Mouse (Mus musculus) liver, embryonic 12.5 days (tissue): ENCODE data around the gene Morc3. TPM values are rescaled to one million over a fixed set of nuclear protein-coding genes. Genes with fewer than 3 reads are reported as not detected.

ENCODE experiments used
- ATAC-seq: fragments of 200-750 bp; cut with Nextera tagmentation; 2 replicates; pipeline ENCODE4 v1.8.0; 2017; ENCODE audit warnings: moderate number of reproducible peaks, mild to moderate bottlenecking, moderate library complexity
- H3K27ac ChIP-seq: fragments of 300-500 bp; sonication (generic); 2 replicates; pipeline ENCODE4 v1.5.1; 2016; ENCODE audit warnings: mild to moderate bottlenecking
- H3K27me3 ChIP-seq: fragments of 300-500 bp; sonication (generic); replicated peaks from 2 replicates; pipeline ENCODE4 v1.6.1; 2016; ENCODE audit warnings: mild to moderate bottlenecking, moderate library complexity
- H3K36me3 ChIP-seq: fragments of 300-500 bp; sonication (generic); 2 replicates; pipeline ENCODE4 v1.6.1; 2016; ENCODE audit warnings: mild to moderate bottlenecking, moderate library complexity
- H3K4me1 ChIP-seq: fragments of 300-500 bp; sonication (generic); 2 replicates; pipeline ENCODE4 v1.6.1; 2016
- H3K4me2 ChIP-seq: fragments of 300-500 bp; sonication (generic); 2 replicates; pipeline ENCODE4 v1.6.1; 2016; ENCODE audit warnings: mild to moderate bottlenecking, moderate library complexity
- H3K4me3 ChIP-seq: fragments of 300-500 bp; sonication (generic); 2 replicates; pipeline ENCODE4 v1.5.1; 2016; ENCODE audit warnings: mild to moderate bottlenecking, moderate library complexity
- H3K9ac ChIP-seq: fragments of 300-500 bp; sonication (generic); 2 replicates; pipeline ENCODE4 v1.6.1; 2016; ENCODE audit warnings: mild to moderate bottlenecking, moderate library complexity
- H3K9me3 ChIP-seq: fragments of 300-500 bp; sonication (generic); replicated peaks from 2 replicates; pipeline ENCODE4 v1.6.1; 2016; ENCODE audit warnings: mild to moderate bottlenecking, moderate library complexity
- WGBS: fragments of 180-500 bp; shearing (Covaris S2); methylation state at CpG from one replicate; pipeline ENCODE4 v1.1.7; 2016; ENCODE audit not compliant: insufficient replicate concordance; 5-methylcytosine and 5-hydroxymethylcytosine counted together
- polyA plus RNA-seq: library from polyadenylated mRNA; unstranded; fragments of >200 nt; fragmentation: Nextera tagmentation; extraction: Ambion mirVana; gene quantifications from 2 replicates; pipeline ENCODE4 v1.2.1, GENCODE M21; 2016

The Morc3 gene
- polyA plus RNA-seq = 22.6 and 26.3 TPM in 2 replicates

DNA sequence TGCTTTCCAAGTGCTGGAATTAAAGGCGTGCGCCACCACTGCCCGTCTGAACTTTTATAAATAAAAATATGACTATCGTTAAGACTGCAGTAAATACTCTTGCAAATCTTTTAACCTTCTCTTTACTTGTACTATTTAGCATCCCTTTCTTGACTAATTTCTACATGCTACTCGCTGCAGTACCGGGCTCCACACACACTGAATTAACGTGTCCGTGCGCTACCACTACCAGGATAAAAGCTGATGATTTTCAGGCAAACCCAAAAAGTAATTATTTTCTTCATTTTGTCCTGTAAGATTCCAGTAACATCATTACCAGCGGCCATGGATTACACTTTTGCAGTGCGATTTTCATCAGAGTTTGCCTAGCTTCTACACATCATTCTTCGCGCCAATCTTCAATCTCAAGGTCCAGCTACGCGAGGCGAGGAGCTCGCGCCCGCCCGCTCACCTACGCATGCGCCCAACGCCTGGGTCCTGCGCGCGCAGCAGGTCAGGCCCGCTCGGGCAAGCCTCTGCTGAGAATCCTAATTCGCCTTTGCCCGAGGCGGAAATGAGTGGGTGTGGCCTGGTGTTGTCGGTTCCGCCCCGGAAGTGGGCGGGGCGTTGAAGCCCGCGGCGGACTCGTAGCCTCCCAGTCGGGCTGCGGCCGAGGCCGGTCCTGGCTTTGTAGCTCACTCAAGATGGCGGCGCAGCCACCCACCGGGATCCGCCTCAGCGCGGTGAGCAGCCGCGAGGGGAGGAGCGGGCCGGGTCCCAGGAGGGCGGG, at the start of gene Morc3:
Morc3 (plus strand) TSS at position 495 of the 769 bp plus-strand sequence.
- Histone ChIP-seq H3K27ac (peak within 1 kb of the TSS; percentile 96), H3K4me3 (peak within 1 kb of the TSS; percentile 87), H3K4me1 (peaks cover 33% of the 10 kb centered on the region), H3K36me3 (peaks cover 10% of the 10 kb centered on the region; the same call in 1 of the 2 replicates), H3K4me2 (peak within 1 kb of the TSS; percentile 90), H3K9ac (peak within 1 kb of the TSS; percentile 91), H3K27me3 (no peaks in the 10 kb centered on the region), H3K9me3 (no peaks in the 10 kb centered on the region)
- peak; percentile 95 for ATAC-seq
- 12% methylated on average over 50 of the region's 55 CpGs for WGBS

GRCm38 (mm10) chr16:93784175-93784574, 47.7 kb upstream of the Morc3 start:
- ATAC-seq = no peak
- WGBS = 81% methylated on average over 7 of the region's 7 CpGs

DNA sequence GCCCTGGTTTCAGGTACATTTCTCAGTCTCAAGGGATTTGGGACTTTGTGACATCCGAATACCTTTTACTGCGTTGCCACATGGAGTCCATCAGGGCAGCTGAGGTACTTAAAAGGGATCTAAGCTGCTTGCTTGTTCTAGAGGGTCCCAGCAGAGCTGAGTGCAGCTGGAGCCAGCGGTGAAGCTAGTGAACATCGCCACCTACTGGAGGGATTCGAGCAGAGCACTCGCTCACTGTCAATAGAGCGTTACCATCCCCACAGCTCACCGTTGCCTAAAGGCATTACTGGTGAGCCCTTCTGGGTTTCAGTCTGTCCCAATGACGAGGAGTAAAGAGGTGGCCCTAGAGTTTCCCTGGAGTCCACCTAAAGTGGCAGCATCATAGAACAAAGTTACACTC, 46.1 kb upstream of the Morc3 start:
- Histone ChIP-seq H3K27me3 (no peaks in the 10 kb centered on the region), H3K4me3 (no peak overlapping the region), H3K9me3 (peaks cover 7% of the 10 kb centered on the region), H3K36me3 (peaks cover 20% of the 10 kb centered on the region), H3K4me2 (no peak overlapping the region), H3K9ac (no peak overlapping the region), H3K4me1 (peaks cover 25% of the 10 kb centered on the region), H3K27ac (no peak overlapping the region)
- peak; percentile 73 for ATAC-seq
- 14% methylated on average over 9 of the region's 9 CpGs for WGBS

More at GRCm38 (mm10) chr16:93784175-93784574, 47.7 kb upstream of the Morc3 start:
- H3K27ac ChIP-seq = no peak overlapping the region
- H3K4me1 ChIP-seq = peaks cover 34% of the 10 kb centered on the region
- H3K9ac ChIP-seq = no peak overlapping the region
- no peak overlapping the region for H3K4me2 ChIP-seq
- H3K36me3 ChIP-seq = peaks cover 29% of the 10 kb centered on the region
- no peak overlapping the region for H3K4me3 ChIP-seq
- peaks cover 7% of the 10 kb centered on the region for H3K9me3 ChIP-seq
- H3K27me3 ChIP-seq = no peaks in the 10 kb centered on the region

- no peaks in the 10 kb centered on the region for H3K27me3 ChIP-seq
- peaks cover 7% of the 10 kb centered on the region for H3K9me3 ChIP-seq
- peak overlapping the region; percentile 12; the same call in 1 of the 2 replicates for H3K4me2 ChIP-seq
- H3K27ac ChIP-seq = 0 out of 2 replicates have a peak overlapping the region, but pooled peaks have one; percentile 36
- no peak overlapping the region for H3K9ac ChIP-seq
- no peak overlapping the region for H3K4me3 ChIP-seq
- 70% methylated on average over 4 of the region's 4 CpGs for WGBS
- peaks cover 15% of the 10 kb centered on the region for H3K36me3 ChIP-seq
- H3K4me1 ChIP-seq = peaks cover 18% of the 10 kb centered on the region
- ATAC-seq = peak; percentile 64
Measured at GRCm38 (mm10) chr16:93788388-93788787, 43.5 kb upstream of the Morc3 start.

DNA sequence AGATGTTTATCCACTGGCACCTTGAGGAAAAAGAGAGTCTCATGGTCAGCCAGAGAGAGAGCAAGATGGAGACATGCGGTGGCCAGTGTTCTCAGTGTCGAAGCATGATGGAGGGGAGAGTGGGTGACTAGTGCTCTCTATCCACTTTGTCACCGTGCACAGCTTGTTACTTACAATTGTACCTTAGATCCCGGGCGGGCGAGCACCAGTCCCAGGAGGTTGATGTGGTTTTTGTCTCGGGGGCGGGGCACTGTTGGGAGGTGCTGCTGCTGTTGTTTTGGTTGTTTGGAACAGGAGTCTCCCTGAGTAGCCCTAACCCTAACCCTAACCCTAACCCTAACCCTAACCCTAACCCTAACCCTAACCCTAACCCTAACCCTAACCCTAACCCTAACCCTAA, 43.0 kb upstream of the Morc3 start:
- Histone ChIP-seq H3K36me3 (peaks cover 13% of the 10 kb centered on the region), H3K27me3 (no peaks in the 10 kb centered on the region), H3K4me2 (0 out of 2 replicates have a peak overlapping the region, but pooled peaks have one; percentile 12), H3K9ac (no peak overlapping the region), H3K4me3 (no peak overlapping the region), H3K9me3 (peaks cover 6% of the 10 kb centered on the region), H3K27ac (no peak overlapping the region), H3K4me1 (peaks cover 18% of the 10 kb centered on the region)
- ATAC-seq = no peak
- WGBS = 80% methylated on average over 8 of the region's 8 CpGs

DNA sequence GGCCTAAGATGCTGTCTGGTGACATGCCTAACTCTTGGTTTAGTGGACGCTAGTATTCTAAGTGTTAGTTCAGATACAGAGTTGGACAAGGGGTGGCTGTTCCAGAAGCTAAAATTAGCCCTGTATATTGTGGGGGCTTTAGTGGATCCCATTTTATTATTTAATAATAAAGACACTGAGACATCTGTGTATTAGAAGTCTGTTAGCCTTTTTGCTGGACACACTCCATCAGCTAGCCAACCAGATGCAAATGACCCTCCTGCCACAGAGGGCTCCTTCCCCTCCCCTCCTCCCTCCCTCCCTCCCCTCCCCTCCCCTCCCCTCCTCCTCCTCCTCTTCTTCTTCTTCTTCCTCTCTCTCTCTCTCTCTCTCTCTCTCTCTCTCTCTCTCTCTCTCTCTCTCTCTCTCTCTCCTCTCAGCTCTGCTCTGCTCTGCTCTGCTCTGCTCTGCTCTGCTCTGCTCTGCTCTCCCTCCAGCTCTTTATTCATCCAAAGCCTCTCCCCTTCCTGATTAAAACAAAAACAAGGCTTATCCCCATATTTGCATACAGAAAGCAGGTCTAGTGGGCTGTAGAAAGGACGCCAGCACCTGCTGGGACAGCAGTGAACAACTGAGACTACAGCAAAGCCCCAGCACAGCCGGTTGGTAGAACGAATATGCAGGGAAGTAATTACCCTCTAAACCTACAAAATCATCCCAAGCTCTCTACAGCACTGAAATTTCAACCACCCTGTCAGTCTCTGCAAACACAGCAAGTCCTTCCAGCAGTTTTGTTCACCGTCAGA, 41.8 kb upstream of the Morc3 start:
- H3K27ac ChIP-seq = no peak overlapping the region
- WGBS = 54% methylated on average over 5 of the region's 5 CpGs
- ATAC-seq = no peak

GRCm38 (mm10) chr16:93792981-93793630, 38.8 kb upstream of the Morc3 start:
- no peak overlapping the region for H3K27ac ChIP-seq
- H3K9me3 ChIP-seq = no peaks in the 10 kb centered on the region
- no peak overlapping the region for H3K9ac ChIP-seq
- no peak for ATAC-seq
- no peaks in the 10 kb centered on the region for H3K27me3 ChIP-seq
- 67% methylated on average over 15 of the region's 15 CpGs for WGBS
- H3K4me1 ChIP-seq = peaks cover 9% of the 10 kb centered on the region
- no peak overlapping the region for H3K4me2 ChIP-seq
- no peak overlapping the region for H3K4me3 ChIP-seq
- H3K36me3 ChIP-seq = peaks cover 7% of the 10 kb centered on the region

More for the DNA sequence above, 41.8 kb upstream of the Morc3 start:
- Histone ChIP-seq H3K4me2 (no peak overlapping the region), H3K4me1 (peaks cover 18% of the 10 kb centered on the region), H3K27me3 (no peaks in the 10 kb centered on the region), H3K9me3 (no peaks in the 10 kb centered on the region), H3K9ac (no peak overlapping the region), H3K4me3 (no peak overlapping the region), H3K36me3 (peaks cover 7% of the 10 kb centered on the region)

GRCm38 (mm10) chr16:93794845-93795244, 37.1 kb upstream of the Morc3 start:
- H3K4me2 ChIP-seq = no peak overlapping the region
- no peak for ATAC-seq
- 79% methylated on average over 5 of the region's 5 CpGs for WGBS

GRCm38 (mm10) chr16:93795391-93795790, 36.5 kb upstream of the Morc3 start:
- H3K27ac ChIP-seq = no peak overlapping the region
- peaks cover 14% of the 10 kb centered on the region for H3K36me3 ChIP-seq
- H3K9me3 ChIP-seq = no peaks in the 10 kb centered on the region
- H3K4me3 ChIP-seq = no peak overlapping the region
- H3K27me3 ChIP-seq = no peaks in the 10 kb centered on the region
- no peaks in the 10 kb centered on the region for H3K4me1 ChIP-seq
- H3K4me2 ChIP-seq = no peak overlapping the region
- WGBS = 90% methylated on average over 5 of the region's 5 CpGs
- ATAC-seq = no peak
- H3K9ac ChIP-seq = no peak overlapping the region

More at GRCm38 (mm10) chr16:93794845-93795244, 37.1 kb upstream of the Morc3 start:
- no peaks in the 10 kb centered on the region for H3K4me1 ChIP-seq
- no peak overlapping the region for H3K9ac ChIP-seq
- H3K36me3 ChIP-seq = peaks cover 8% of the 10 kb centered on the region
- H3K27ac ChIP-seq = no peak overlapping the region
- no peaks in the 10 kb centered on the region for H3K9me3 ChIP-seq
- no peaks in the 10 kb centered on the region for H3K27me3 ChIP-seq
- no peak overlapping the region for H3K4me3 ChIP-seq

DNA sequence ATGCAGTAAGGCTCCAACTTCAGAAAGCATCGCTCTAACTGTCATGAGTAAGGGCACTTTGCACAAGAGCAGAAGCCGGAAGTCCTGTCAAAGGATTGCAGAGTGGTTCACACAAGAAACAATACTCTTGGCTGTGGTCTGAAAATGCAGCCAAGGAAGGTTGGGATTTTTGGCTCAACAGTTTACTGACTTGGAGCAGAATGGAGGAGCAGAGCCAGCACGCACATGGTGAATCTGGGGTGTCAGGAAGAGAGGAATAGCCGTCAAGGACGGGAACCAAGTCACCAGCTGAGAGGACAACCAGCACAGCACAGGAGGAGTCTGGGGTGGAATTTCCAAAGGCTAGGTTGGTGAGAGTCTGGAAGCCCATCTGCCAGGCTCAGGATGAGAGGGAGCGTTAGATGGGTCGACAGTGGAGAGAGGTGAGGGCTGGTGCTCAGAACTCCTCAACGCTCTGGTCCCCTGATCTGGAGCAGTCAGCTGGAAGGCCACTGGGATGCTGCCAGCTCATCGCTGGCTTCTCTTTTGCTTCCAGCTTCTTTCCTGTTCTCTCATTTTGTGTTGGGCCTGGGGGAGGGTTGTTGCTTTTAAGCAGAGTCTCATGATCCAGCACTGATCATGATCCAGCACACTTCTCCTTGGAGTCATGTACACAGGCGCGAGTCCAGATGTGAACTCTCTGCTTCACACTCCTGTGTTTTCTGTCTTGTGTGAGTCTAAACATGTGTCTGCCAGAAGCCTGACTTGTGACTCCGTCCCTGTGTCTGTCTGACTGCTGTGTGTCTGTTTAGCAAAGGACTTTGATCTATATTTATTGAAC, 34.7 kb upstream of the Morc3 start:
- WGBS = 73% methylated on average over 12 of the region's 12 CpGs
- no peak overlapping the region for H3K27ac ChIP-seq
- ATAC-seq = no peak
- no peaks in the 10 kb centered on the region for H3K9me3 ChIP-seq
- H3K4me3 ChIP-seq = no peak overlapping the region
- no peaks in the 10 kb centered on the region for H3K27me3 ChIP-seq
- H3K9ac ChIP-seq = no peak overlapping the region
- H3K36me3 ChIP-seq = peaks cover 20% of the 10 kb centered on the region
- no peaks in the 10 kb centered on the region for H3K4me1 ChIP-seq
- H3K4me2 ChIP-seq = no peak overlapping the region

- H3K9me3 ChIP-seq = no peaks in the 10 kb centered on the region
- peaks cover 18% of the 10 kb centered on the region for H3K36me3 ChIP-seq
- no peak overlapping the region for H3K4me3 ChIP-seq
- ATAC-seq = no peak
- H3K9ac ChIP-seq = no peak overlapping the region
- no peak overlapping the region for H3K4me2 ChIP-seq
- no peaks in the 10 kb centered on the region for H3K27me3 ChIP-seq
- 76% methylated on average over 11 of the region's 11 CpGs for WGBS
- no peak overlapping the region for H3K27ac ChIP-seq
- no peaks in the 10 kb centered on the region for H3K4me1 ChIP-seq
Measured at GRCm38 (mm10) chr16:93797841-93798492, 34.0 kb upstream of the Morc3 start.
